28 mouse cellular contexts compared by ENCODE assay signal in genomic region chr2:72367850-72368249, GRCm38 (mm10).
DNase-seq lines count a peak whose midpoint lies in the region; ATAC-seq and TF ChIP-seq lines count a peak whose summit lies in the region.
"Had no signal": no experiment of that assay in that cellular context is flagged by ENCODE, and none has a peak within 500 bp of the region (broad histone marks: within the 10 kb centered on the region; RNA-seq: fewer than 3 reads in every experiment).

No protein-coding gene starts in this region.

- H3K4me1 ChIP-seq in heart, embryonic 12.5 days (replicated peaks), result peaks cover 47% of the 10 kb centered on the region
- peaks cover 57% of the 10 kb centered on the region for H3K4me1 ChIP-seq in megakaryocyte, embryonic 14.5 days
- H3K4me1 ChIP-seq: forebrain, embryonic 12.5 days; forebrain, embryonic 15.5 days; hindbrain, embryonic 10.5 days; hindbrain, embryonic 13.5 days had no signal

- H3K4me2 ChIP-seq in heart, embryonic 12.5 days, result no peak overlapping the region
- H3K4me2 ChIP-seq: embryonic facial prominence, embryonic 13.5 days; forebrain, embryonic 12.5 days; forebrain, embryonic 15.5 days; hindbrain, embryonic 13.5 days; intestine, embryonic 15.5 days had no signal

- intact Hi-C loops in gastrocnemius, adult 2 months (cut with DNase I), result loop anchor here (5.0 kb wide), 1 partner anchor 41 kb away; no protein-coding TSS in a partner anchor
- intact Hi-C loops in gastrocnemius, postnatal 36 days (cut with DNase I), result no loop called here
- intact Hi-C loops in heart, postnatal 36 days (cut with DNase I), result no loop called here

- H3K9me3 ChIP-seq in heart, embryonic 12.5 days (replicated peaks), result no peaks in the 10 kb centered on the region
- H3K9me3 ChIP-seq in megakaryocyte, embryonic 14.5 days, result no peaks in the 10 kb centered on the region
- H3K9me3 ChIP-seq: embryonic facial prominence, embryonic 10.5 days; embryonic facial prominence, embryonic 13.5 days; forebrain, embryonic 12.5 days; forebrain, embryonic 15.5 days; hindbrain, embryonic 10.5 days; hindbrain, embryonic 13.5 days; intestine, embryonic 15.5 days had no signal

- no peak for ATAC-seq in heart, embryonic 12.5 days (ENCODE audit: insufficient number of reproducible peaks, low FRiP score)
- ATAC-seq in megakaryocyte, adult 5-6 weeks (ENCODE audit: poor library complexity, severe bottlenecking), result no peak
- ATAC-seq: activated CD4-positive, CD25-positive, alpha-beta regulatory T cell, adult 4 months; forebrain, embryonic 15.5 days; hindbrain, embryonic 16.5 days; intestine, embryonic 15.5 days had no signal

- H3K27me3 ChIP-seq in heart, embryonic 12.5 days (replicated peaks), result no peaks in the 10 kb centered on the region
- H3K27me3 ChIP-seq in megakaryocyte, embryonic 14.5 days (replicated peaks), result no peaks in the 10 kb centered on the region
- H3K27me3 ChIP-seq: embryonic facial prominence, embryonic 13.5 days; forebrain, embryonic 12.5 days; forebrain, embryonic 15.5 days; hindbrain, embryonic 13.5 days; intestine, embryonic 15.5 days had no signal

- H3K9ac ChIP-seq in heart, embryonic 12.5 days, result no peak overlapping the region
- H3K9ac ChIP-seq: embryonic facial prominence, embryonic 13.5 days; forebrain, embryonic 12.5 days; forebrain, embryonic 15.5 days; hindbrain, embryonic 13.5 days; intestine, embryonic 15.5 days had no signal

- DNase-seq in gastrocnemius, adult 2 months, result no peak
- DNase-seq in gastrocnemius, postnatal 36 days, result no peak
- DNase-seq in heart, postnatal 36 days, result no peak
- DNase-seq in ovary, postnatal 36 days (ENCODE audit: low spot score), result no peak
- DNase-seq: adrenal gland, adult 8-10 months; adrenal gland, postnatal 25 days; cerebellum, adult 11-12 months; cerebellum, adult 8-10 months; cerebellum, postnatal 10 days; cerebellum, postnatal 36 days; embryo, embryonic 11 days; gastrocnemius, postnatal 10 days; heart, adult 18-20 months; heart, postnatal 10 days; kidney, adult 11 months had no signal

- peak overlapping the region; percentile 88 for H3K27ac ChIP-seq in gastrocnemius, adult 2 months
- 0 out of 2 replicates have a peak overlapping the region, but pooled peaks have one; percentile 21 for H3K27ac ChIP-seq in heart, embryonic 12.5 days (ENCODE audit: poor library complexity, severe bottlenecking)
- H3K27ac ChIP-seq: embryonic facial prominence, embryonic 10.5 days; embryonic facial prominence, embryonic 13.5 days; forebrain, embryonic 12.5 days; forebrain, embryonic 15.5 days; hindbrain, embryonic 10.5 days; hindbrain, embryonic 13.5 days; intestine, embryonic 15.5 days had no signal

- 94% methylated on average over 5 of the region's 5 CpGs for WGBS in heart, embryonic 12.5 days

- H3K36me3 ChIP-seq in heart, embryonic 12.5 days, result peaks cover 22% of the 10 kb centered on the region
- peaks cover 51% of the 10 kb centered on the region for H3K36me3 ChIP-seq in megakaryocyte, embryonic 14.5 days (replicated peaks; ENCODE audit: low read length)
- H3K36me3 ChIP-seq: forebrain, embryonic 15.5 days; hindbrain, embryonic 13.5 days; intestine, embryonic 15.5 days had no signal

- TF ChIP-seq CTCF in gastrocnemius, adult 2 months (IDR thresholded peaks at IDR 0.05), result no peak

- H3K4me3 ChIP-seq in gastrocnemius, adult 2 months, result peak overlapping the region; percentile 42; the same call in 1 of the 2 replicates
- no peak overlapping the region for H3K4me3 ChIP-seq in heart, embryonic 12.5 days
- peak overlapping the region; percentile 14 for H3K4me3 ChIP-seq in megakaryocyte, embryonic 14.5 days (replicated peaks)
- H3K4me3 ChIP-seq: embryonic facial prominence, embryonic 10.5 days; embryonic facial prominence, embryonic 13.5 days; erythroblast, embryonic 14.5 days; forebrain, embryonic 12.5 days; forebrain, embryonic 15.5 days; hindbrain, embryonic 10.5 days; hindbrain, embryonic 13.5 days; intestine, embryonic 15.5 days had no signal
